Mouse (Mus musculus) spleen, adult 2 months (tissue): ENCODE measurements at regions not wholly inside any gene's neighbourhood (a gene's known extent, or its start where the extent isn't known, plus 50 kb on each side); places are given as distances from the start of the nearest gene placed in this dataset.

ENCODE experiments used
- DNase-seq, 2 experiments: peaks; one replicate each; pipeline versions ENCODE4 v3.0.0 to v3.0.0-alpha.2; 2012 to 2021; ENCODE audit warnings: low spot score in 2 of 2, low read depth in 1 of 2
- H3K27ac ChIP-seq: fragments of 200-500 bp; 2 replicates; pipeline ENCODE4 v1.5.1; 2012; ENCODE audit warnings: low read length, inconsistent platforms; ENCODE audit not compliant: insufficient read depth
- H3K27me3 ChIP-seq: fragments of 200-500 bp; 2 replicates; pipeline ENCODE4 v1.6.1; 2012; ENCODE audit warnings: mild to moderate bottlenecking, moderate library complexity, low read length, inconsistent platforms; ENCODE audit not compliant: control insufficient read depth, insufficient read depth
- H3K36me3 ChIP-seq: fragments of 200-500 bp; 2 replicates; pipeline ENCODE4 v1.6.1; 2012; ENCODE audit warnings: mild to moderate bottlenecking, low read length, inconsistent platforms; ENCODE audit not compliant: control insufficient read depth, insufficient read depth
- H3K4me1 ChIP-seq: fragments of 200-500 bp; 2 replicates; pipeline ENCODE4 v1.6.1; 2011; ENCODE audit warnings: inconsistent platforms; ENCODE audit not compliant: control insufficient read depth, insufficient read depth, insufficient read length
- H3K4me3 ChIP-seq: fragments of 200-500 bp; 2 replicates; pipeline ENCODE4 v1.5.1; 2011; ENCODE audit warnings: mild to moderate bottlenecking, inconsistent platforms; ENCODE audit not compliant: insufficient read depth, insufficient read length; ENCODE audit errors: extremely low read depth
- CTCF ChIP-seq: fragments of 200-500 bp; IDR thresholded peaks from 2 replicates; pipeline ENCODE4 v1.5.1; 2011; ENCODE audit warnings: mild to moderate bottlenecking, inconsistent platforms; ENCODE audit not compliant: insufficient read depth, insufficient read length, insufficient replicate concordance; ENCODE audit errors: extremely low read depth
- POLR2A ChIP-seq: fragments of 200-500 bp; IDR thresholded peaks from 2 replicates; pipeline ENCODE4 v1.6.1; 2011; ENCODE audit warnings: low read depth, low read length, inconsistent platforms
- WGBS: fragments of 180-500 bp; shearing (Covaris S2); methylation state at CpG from one replicate; pipeline ENCODE4 v1.1.7; 2018; 5-methylcytosine and 5-hydroxymethylcytosine counted together

DNA sequence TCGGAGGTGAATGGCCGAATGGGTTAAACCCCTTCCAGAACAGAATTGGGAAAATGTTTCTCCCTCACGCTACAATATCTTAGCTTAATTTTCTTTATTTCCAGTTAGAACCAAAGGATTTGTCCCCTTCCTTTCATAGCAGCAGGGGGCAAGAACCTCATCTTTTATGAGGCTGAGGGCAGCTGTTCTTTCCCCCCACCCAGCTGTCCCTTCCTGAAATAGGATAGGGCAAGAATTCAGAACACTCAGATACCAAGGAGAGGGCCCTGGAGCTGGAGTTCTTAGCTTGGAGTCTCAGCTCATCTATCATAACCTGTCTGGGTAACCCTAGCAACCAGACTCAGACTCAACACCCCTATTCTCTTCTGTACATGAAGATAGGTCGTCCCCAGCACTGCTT, 547.4 kb downstream of the Med13l start:
- Histone ChIP-seq H3K36me3 (no peaks in the 10 kb centered on the region), H3K4me3 (no peak overlapping the region), H3K27ac (no peak overlapping the region), H3K27me3 (no peaks in the 10 kb centered on the region), H3K4me1 (no peaks in the 10 kb centered on the region)
- WGBS: 83% methylated on average over 4 of the region's 4 CpGs
- no peak for TF ChIP-seq CTCF
- TF ChIP-seq POLR2A: no peak
- no peak for DNase-seq

DNA sequence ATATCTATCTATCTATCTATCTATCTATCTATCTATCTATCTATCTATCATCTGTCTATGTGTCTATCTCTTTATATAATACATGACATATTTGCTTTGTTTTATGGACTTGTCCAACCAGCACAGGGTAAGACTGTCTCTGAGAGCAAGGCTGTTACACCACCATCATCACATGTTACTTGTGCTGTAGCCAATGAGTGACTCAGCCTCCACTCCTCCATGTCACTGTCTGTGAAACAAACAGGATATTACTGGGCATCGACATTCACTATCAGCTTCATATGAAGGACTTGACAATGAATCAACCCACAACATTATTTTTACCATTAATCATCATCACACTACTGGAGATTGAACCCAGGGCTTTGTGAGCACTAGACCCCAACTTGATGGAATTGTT, 549.0 kb downstream of the Med13l start:
- H3K27ac ChIP-seq: no peak overlapping the region
- no peak overlapping the region for H3K4me3 ChIP-seq
- TF ChIP-seq POLR2A (no peak), CTCF (no peak)
- 89% methylated on average over 1 of the region's 1 CpGs for WGBS
- H3K27me3 ChIP-seq: no peaks in the 10 kb centered on the region
- DNase-seq: no peak
- H3K36me3 ChIP-seq: no peaks in the 10 kb centered on the region
- no peaks in the 10 kb centered on the region for H3K4me1 ChIP-seq

DNA sequence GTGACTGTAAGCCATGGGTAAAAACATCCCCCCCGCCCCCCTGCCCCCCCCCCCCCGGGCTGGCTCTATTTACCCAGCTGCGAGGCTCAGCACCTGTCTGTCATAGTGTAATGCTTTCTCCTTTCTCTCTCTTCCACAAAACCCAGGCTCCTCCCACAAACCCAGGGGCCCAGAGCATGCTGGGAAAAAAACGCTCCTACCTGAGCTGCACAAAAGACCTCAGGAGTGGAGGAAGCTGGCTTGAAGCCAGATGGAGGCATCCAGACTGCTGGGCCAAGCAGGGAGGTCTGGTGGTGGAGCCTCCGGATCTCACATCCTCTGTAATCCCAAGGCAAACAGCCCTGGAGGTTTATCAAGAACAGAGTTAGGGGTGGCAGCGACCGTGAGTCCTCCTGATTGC, 553.6 kb downstream of the Med13l start:
- no peak for DNase-seq
- Histone ChIP-seq H3K4me3 (no peak overlapping the region), H3K27ac (no peak overlapping the region), H3K36me3 (no peaks in the 10 kb centered on the region), H3K27me3 (no peaks in the 10 kb centered on the region), H3K4me1 (no peaks in the 10 kb centered on the region)
- WGBS: 66% methylated on average over 6 of the region's 7 CpGs
- TF ChIP-seq CTCF: no peak
- no peak for TF ChIP-seq POLR2A

DNA sequence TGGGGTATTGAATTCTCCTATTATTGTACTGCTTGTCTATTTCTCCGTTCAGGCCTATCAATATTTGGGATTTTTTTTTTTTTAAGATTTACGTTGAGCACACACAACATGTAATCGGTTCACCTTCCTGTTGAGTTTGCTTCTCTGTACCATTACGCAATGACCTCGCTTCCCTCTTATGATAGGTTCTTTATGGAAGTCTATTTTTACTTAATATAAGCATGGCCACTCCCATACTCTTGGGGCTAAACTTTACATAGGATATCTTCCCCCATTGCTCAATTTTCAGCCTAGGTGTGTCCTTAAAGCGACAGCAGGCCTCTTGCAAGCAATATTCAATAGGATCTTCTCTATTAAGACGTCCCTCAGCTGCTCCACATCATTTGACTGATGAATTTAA, 544.7 kb upstream of the Tbx3 start:
- DNase-seq: no peak
- Histone ChIP-seq H3K4me1 (no peaks in the 10 kb centered on the region), H3K27ac (no peak overlapping the region), H3K36me3 (no peaks in the 10 kb centered on the region), H3K4me3 (no peak overlapping the region), H3K27me3 (no peaks in the 10 kb centered on the region)
- 83% methylated on average over 7 of the region's 7 CpGs for WGBS
- TF ChIP-seq POLR2A (no peak), CTCF (no peak)

DNA sequence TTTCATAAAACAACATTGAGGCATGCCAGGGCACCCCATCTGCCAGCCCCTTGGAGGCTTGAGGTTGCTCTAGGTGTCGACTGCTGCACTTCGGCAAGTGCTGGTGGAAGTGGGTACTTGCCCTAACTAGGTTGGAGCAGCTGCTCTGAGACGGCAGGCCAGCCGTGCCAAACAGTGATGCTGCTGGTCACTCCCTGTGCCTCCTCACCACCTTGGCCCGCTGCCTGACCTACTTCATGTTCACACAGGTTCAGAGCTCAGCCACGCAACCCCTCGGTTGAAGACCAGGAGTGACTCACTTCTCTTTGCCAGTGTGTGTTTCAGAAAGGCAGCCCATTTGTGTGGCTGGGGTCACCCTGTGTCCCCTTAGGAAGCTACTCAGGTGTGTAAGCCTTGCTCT, 540.3 kb upstream of the Tbx3 start:
- DNase-seq: no peak
- 86% methylated on average over 7 of the region's 7 CpGs for WGBS

DNA sequence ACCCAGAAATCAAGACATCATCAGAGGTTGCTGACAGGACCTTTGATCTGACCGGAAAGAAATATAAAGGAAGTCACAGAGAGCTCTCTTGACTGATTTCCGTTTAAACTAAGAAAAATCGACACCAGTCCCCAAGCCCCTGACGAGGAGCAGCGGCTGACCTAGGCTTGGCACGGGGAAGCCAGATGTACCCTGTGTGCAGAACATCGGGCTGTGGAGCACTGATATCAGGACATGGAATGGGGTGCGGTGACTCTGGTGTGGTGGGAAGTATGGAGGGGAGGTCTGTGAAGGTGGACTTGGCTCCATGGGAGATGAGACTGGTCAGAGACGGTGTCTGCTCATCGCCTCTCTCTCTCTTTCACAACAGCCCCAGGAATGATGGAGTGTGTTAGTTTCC, 539.0 kb upstream of the Tbx3 start:
- no peak for TF ChIP-seq POLR2A
- TF ChIP-seq CTCF: no peak
- no peaks in the 10 kb centered on the region for H3K4me1 ChIP-seq

More for the DNA sequence above, 540.3 kb upstream of the Tbx3 start:
- no peak for TF ChIP-seq CTCF
- TF ChIP-seq POLR2A: no peak
- H3K36me3 ChIP-seq: no peaks in the 10 kb centered on the region
- no peak overlapping the region for H3K4me3 ChIP-seq
- H3K27me3 ChIP-seq: no peaks in the 10 kb centered on the region
- no peak overlapping the region for H3K27ac ChIP-seq
- H3K4me1 ChIP-seq: no peaks in the 10 kb centered on the region

DNA sequence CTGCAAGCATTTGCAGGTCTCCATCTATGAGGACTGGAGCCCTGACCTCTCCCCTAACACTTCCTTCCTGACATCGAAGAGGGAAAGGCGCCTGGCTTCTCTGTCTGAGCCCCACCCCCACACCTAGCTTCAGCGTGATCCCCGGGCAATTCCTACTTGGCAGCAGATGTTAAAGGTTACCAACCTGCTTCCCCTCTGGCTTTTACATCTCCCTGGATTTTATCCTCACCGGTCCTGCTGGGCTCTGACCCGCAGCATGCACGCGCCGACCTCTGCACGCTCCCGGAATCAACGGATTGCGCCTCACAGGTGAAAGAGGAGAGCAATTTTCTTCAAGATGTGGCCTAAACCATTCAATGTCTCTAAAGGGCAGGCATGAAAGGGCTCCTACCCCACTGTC, 537.1 kb upstream of the Tbx3 start:
- no peaks in the 10 kb centered on the region for H3K27me3 ChIP-seq
- no peak for DNase-seq
- no peak for TF ChIP-seq POLR2A
- TF ChIP-seq CTCF: no peak
- H3K4me1 ChIP-seq: no peaks in the 10 kb centered on the region
- no peaks in the 10 kb centered on the region for H3K36me3 ChIP-seq
- H3K27ac ChIP-seq: no peak overlapping the region
- H3K4me3 ChIP-seq: no peak overlapping the region
- WGBS: 57% methylated on average over 13 of the region's 13 CpGs

More for the DNA sequence above, 539.0 kb upstream of the Tbx3 start:
- 60% methylated on average over 10 of the region's 10 CpGs for WGBS
- Histone ChIP-seq H3K36me3 (no peaks in the 10 kb centered on the region), H3K4me3 (no peak overlapping the region), H3K27ac (no peak overlapping the region), H3K27me3 (no peaks in the 10 kb centered on the region)
- DNase-seq: no peak
